Mouse (Mus musculus) adrenal gland, adult (tissue): ENCODE measurements around the gene Hnmt.
"Not testable (repeated sequence)": the region's sequence is repeated elsewhere in the genome, so short reads cannot be mapped to it uniquely, and the experiment has no call there.

Experiments used
- DNase-seq, 2 experiments: peaks; one replicate each; pipeline ENCODE4 v3.0.0; 2022 to 2023; ENCODE audit warnings: low spot score in 1 of 2; ENCODE audit not compliant: inconsistent age in 2 of 2

Gene Hnmt

GRCm38 (mm10) chr2:24049344-24049990 is at the start of gene Hnmt:
TSS of gene Hnmt (minus strand) at chr2:24049394.
- DNase-seq = peak in 1 of 2 experiments; percentile 51

GRCm38 (mm10) chr2:24096495-24096894 is 47.3 kb upstream of the Hnmt start, which contains the start of gene Tbpl2:
TSS of gene Tbpl2 (minus strand) at chr2:24096595.
- DNase-seq = no peak

DNA sequence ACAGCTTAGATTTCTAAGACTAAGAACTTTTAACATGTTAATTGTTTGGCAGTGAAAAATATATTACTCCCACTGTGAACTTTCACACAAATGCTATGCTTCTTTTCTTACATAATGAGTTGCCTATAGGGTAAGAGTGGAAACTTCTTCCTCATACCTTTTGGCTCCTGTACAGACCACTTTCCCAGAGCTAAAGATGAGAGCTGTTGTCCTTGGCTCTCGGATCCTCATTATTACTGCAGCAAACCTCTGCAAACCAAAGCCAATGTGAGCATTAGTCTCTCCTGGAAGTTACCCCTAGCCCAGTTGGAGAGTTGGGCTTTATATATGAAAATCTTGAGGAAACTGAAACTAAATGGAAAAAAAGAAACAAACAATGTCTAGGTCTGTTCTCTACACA is 41.7 kb upstream of the Hnmt start:
- DNase-seq = no peak

GRCm38 (mm10) chr2:24050459-24050858 is 1.3 kb upstream of the Hnmt start:
- no peak for DNase-seq

GRCm38 (mm10) chr2:24048480-24049097 is 605 bp downstream of the Hnmt start:
- DNase-seq = peak; percentile 60 to 89

DNA sequence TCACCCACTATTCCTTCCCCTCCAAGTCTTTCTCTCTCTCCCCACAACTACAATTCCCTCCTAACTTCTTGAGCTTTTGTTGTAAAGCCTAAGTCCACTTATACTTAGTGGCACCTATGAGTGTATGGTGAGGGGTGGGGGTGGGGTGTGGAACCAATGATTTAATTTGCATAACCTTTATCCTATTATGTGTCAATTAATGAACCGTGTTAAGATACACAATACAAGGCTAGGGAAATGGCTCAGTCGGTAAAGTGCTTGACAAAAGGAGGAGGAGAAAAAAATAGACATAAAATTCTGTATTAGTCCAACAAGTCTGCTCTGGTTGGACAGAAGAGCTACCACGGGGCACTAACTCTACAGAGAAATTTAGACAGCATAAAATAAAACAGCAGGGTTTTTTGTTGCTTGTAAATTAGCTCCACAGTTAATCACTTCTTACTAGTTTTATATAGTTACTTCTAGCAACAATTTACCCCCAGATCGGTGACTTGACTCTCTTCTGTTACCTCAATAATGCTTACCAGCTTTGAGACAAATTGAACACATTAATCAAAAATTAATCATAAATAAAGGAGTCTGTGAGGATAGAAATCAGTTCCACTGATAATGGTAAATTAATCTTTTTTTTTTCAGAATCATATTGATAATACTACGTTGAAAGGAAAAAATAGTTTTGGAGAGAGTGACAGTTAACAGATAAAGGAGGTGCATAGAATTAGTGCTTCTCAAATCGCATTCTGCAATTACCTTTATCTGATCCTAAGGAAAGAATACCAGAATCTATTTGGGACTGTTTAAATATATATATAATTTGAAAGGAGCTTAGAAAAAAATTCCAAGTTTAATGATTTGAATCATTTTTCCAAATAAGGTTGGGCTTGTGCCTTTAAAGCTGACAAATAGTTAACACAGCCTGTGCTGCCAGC is 1.4 kb downstream of the Hnmt start:
- no peak for DNase-seq

GRCm38 (mm10) chr2:24042901-24043300 is 6.3 kb downstream of the Hnmt start:
- DNase-seq = peak in 1 of 2 experiments; percentile 23

DNA sequence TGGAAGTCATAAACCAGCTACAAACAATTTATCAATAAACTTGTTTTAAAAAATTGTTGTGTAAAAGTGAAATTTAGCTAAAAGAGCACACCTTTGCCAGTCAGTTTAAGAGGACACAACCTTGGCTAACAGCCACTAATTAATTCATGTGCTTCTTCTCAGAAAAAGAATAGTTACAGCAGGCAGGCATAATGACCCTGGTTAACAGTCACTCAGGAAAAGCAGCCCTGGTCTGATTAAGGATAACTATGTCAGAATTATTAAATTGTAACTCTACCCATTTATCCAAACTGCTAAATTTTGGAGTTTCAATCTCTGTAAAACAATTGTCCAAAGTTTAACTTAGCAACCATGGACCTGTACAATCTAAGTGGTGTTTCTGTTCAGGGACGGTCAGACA is 8.7 kb downstream of the Hnmt start:
- DNase-seq = no peak

DNA sequence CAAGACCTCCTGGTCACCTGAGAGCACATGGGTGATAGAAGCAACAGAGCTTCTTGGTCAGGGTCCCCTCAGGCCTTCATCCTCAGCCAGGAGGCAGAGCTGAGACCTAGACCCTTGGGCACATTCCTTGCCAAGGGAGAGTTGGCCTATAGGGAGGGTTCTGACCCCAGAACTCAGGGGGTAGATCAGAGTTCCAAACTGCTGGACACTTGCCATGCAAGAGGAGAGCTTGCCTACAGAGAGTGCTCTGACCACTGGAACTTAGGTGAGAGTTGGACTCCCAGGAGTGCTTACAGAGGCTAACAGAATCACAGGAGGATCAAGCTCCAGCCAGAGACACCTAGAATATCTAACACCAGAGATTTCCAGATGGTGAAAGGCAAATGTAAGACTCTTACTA is 29.8 kb downstream of the Hnmt start:
- not testable (repeated sequence) for DNase-seq

- no peak for DNase-seq
These were observed 30.2 kb downstream of the Hnmt start for GRCm38 (mm10) chr2:24018966-24019365.

DNA sequence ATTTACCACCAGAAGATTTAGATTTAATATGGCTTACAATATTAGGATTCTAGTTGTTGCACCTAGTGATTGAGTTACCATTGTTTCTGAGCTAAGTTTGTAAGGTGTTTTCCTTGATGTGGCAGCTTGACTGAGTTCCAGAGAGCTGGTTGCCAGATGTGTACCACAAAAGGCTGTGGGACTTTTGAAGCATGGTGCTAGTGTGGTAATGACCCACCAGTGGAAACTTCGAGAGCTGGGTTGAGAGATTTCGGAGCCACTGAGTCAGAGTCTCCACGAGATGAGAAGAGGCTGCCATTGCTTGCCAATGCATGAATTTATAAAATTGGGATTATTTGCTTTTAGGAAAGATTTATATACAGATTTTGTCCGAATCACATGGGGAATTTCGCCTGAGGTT is 34.2 kb downstream of the Hnmt start:
- no peak for DNase-seq

DNA sequence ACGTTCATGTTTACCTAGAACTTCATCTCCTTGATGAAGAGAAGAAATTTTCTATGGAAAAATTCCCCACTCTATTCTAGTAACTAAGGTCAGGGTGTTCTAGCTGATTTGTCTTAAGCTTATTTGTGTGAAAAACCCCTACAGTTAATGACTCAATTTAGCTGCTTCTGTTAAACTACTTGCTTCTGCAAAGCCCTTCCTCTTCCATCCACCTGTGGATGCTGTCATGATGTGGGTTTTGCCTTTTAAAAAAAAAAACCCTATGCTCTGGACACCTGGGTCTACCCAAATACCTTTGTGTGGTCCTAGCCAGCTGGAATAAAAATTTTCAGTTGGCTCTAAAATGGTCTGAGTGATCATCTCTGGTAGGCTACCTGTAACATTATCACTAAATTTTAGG is 49.9 kb downstream of the Hnmt start:
- no peak for DNase-seq

GRCm38 (mm10) chr2:23998836-23999235 is 50.4 kb downstream of the Hnmt start:
- no peak for DNase-seq

GRCm38 (mm10) chr2:23996830-23997229 is 52.4 kb downstream of the Hnmt start:
- DNase-seq = no peak

GRCm38 (mm10) chr2:23990034-23990573 is 59.1 kb downstream of the Hnmt start:
- DNase-seq = not testable (repeated sequence)

GRCm38 (mm10) chr2:23987283-23987682 is 61.9 kb downstream of the Hnmt start:
- peak in 1 of 2 experiments; percentile 27 for DNase-seq

DNA sequence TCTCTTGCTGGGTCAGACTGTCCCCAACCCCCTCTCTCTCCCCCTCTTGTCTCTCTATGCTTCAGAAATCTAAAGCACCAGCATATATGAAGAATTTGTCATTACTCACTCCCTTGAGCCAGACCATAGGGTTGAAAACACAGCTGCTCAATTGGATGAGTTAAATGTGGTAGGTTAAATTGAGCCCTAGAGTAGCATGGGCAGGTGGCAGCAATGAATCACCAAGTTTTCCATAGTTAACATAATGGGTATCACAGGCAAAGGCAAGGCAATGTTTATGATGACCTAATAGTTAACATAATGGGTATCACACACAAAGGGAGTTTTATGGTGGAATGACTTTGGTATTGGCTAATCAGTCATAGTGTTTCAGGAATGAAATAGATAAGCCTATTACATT is 65.9 kb downstream of the Hnmt start:
- no peak for DNase-seq

- DNase-seq = no peak
These were observed 66.3 kb downstream of the Hnmt start for GRCm38 (mm10) chr2:23982860-23983259.

DNA sequence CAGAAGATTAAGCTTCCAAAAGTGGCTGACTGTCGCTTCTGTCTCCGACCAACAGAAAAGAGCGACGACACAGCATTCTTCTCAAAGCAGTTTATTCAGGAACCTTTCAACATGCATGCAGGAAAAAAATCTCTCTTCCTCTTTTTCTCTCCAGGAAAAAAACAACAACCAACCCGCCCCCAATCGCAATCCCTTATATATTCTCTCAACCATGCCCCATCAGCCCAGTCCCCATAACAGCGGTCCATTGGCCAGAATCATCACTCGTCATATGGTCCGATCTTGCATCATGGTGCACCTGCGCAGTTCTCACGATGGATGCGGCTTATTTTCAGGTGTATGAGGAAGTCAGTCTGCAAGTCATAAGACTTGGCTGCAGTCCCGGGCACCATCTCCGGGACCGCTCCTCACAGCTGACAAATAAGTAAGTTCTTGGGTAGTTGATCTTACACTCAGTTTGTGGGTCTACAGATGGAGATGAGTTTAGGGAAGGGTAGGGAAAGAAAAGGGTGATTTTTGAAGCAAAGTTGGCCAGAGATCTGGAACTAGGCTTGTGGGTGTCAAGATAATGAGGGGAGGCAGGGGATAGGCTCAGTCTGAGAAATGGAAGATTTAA is 88.4 kb downstream of the Hnmt start:
- not testable (repeated sequence) for DNase-seq
